Mouse (Mus musculus): ENCODE results near the gene Notch2. TPM values are rescaled to one million over a fixed set of nuclear protein-coding genes. Genes with fewer than 3 reads are reported as not detected.

The Notch2 gene
- total and polyA plus RNA-seq, 3 experiments = 3.3 to 11.3 (median 11.1) TPM

GRCm38 (mm10) chr3:97969019-97969418, 44.3 kb upstream of the Notch2 start:
- Histone ChIP-seq H3K27ac (ENCODE audit: insufficient read depth, low read depth) (no peak overlapping the region), H3K4me2 (ENCODE audit: insufficient read depth, low read depth, poor library complexity, severe bottlenecking) (no peak overlapping the region), H3K36me3 (replicated peaks in 1 of 2; ENCODE audit: control insufficient read depth in 1 of 2, insufficient read depth in 1 of 2, low read length in 1 of 2) (no peaks in the 10 kb centered on the region), H3K9ac (ENCODE audit: insufficient read depth, low read depth) (no peak overlapping the region), H3K27me3 (replicated peaks) (peaks cover 6% of the 10 kb centered on the region), H3K9me3 (replicated peaks; ENCODE audit: low read length) (peaks cover 6% of the 10 kb centered on the region), H3K79me2 (replicated peaks; ENCODE audit: control insufficient read depth, extremely low read depth, insufficient read depth, poor library complexity, severe bottlenecking) (no peaks in the 10 kb centered on the region), H3K4me1 (ENCODE audit: control insufficient read depth in 1 of 2, insufficient read depth in 2 of 2) (peaks cover 15 to 46% of the 10 kb centered on the region in 2 experiments), H3K4me3 (replicated peaks in 1 of 3; ENCODE audit: low read depth in 2 of 3, low read length in 2 of 3, poor library complexity in 1 of 3) (no peak overlapping the region)
- in situ Hi-C loops (cut with MboI; ENCODE audit: low pct_ligation_motif_present, low pct_unique_long_range_greater_than_20kb, low sequenced_read_pairs) (loop anchor here (10.0 kb wide), 1 partner anchor 46 kb away; the partner anchor contains the start of gene Notch2), dilution Hi-C loops (cut with MboI; ENCODE audit: extremely low pct_ligation_motif_present, extremely low pct_unique_long_range_greater_than_20kb, low sequenced_read_pairs) (no loop called here)
- DNase-seq (ENCODE audit: extremely low read depth) = no peak
- TF ChIP-seq JUND (conservative IDR thresholded peaks at IDR 0.05; ENCODE audit: low read depth, low read length) (no peak), EP300 (IDR thresholded peaks at IDR 0.05; ENCODE audit: low read length) (no peak), TCF12 (IDR thresholded peaks at IDR 0.05; ENCODE audit: low read depth, low read length) (no peak), IRF4 (IDR thresholded peaks at IDR 0.05; ENCODE audit: low read depth, low read length) (no peak), JUN (IDR thresholded peaks at IDR 0.05; ENCODE audit: insufficient read depth, low read depth, low read length) (no peak), USF1 (IDR thresholded peaks at IDR 0.05; ENCODE audit: low read depth, low read length) (no peak), GABPA (IDR thresholded peaks at IDR 0.05; ENCODE audit: insufficient replicate concordance, low read depth, low read length) (no peak), TBP (conservative IDR thresholded peaks at IDR 0.05; ENCODE audit: low read depth, low read length) (no peak), PAX5 (IDR thresholded peaks at IDR 0.05; ENCODE audit: low read length) (no peak), CTCF (conservative IDR thresholded peaks at IDR 0.05 in 1 of 2, IDR thresholded peaks at IDR 0.05 in 1 of 2; ENCODE audit: low read depth in 2 of 2, low read length in 2 of 2) (no peak), ZNF384 (IDR thresholded peaks at IDR 0.05; ENCODE audit: low read depth, low read length) (no peak), CHD2 (IDR thresholded peaks at IDR 0.05; ENCODE audit: low read length) (no peak)

- dilution Hi-C loops (cut with MboI; ENCODE audit: extremely low pct_ligation_motif_present, extremely low pct_unique_long_range_greater_than_20kb, low sequenced_read_pairs) = no loop called here
- in situ Hi-C loops (cut with MboI; ENCODE audit: low pct_ligation_motif_present, low pct_unique_long_range_greater_than_20kb, low sequenced_read_pairs) = no loop called here
- peaks cover 6% of the 10 kb centered on the region for H3K27me3 ChIP-seq (replicated peaks)
- H3K36me3 ChIP-seq (replicated peaks in 1 of 2; ENCODE audit: control insufficient read depth in 1 of 2, insufficient read depth in 1 of 2, low read length in 1 of 2) = no peaks in the 10 kb centered on the region
- peak; percentile 72 for DNase-seq (ENCODE audit: extremely low read depth)
- no peaks in the 10 kb centered on the region for H3K79me2 ChIP-seq (replicated peaks; ENCODE audit: control insufficient read depth, extremely low read depth, insufficient read depth, poor library complexity, severe bottlenecking)
- H3K4me3 ChIP-seq (replicated peaks in 1 of 3; ENCODE audit: low read depth in 2 of 3, low read length in 2 of 3, poor library complexity in 1 of 3) = peak overlapping the region in 1 of 3 experiments; percentile 8
- H3K9me3 ChIP-seq (replicated peaks; ENCODE audit: low read length) = peaks cover 11% of the 10 kb centered on the region
- TF ChIP-seq SMC3 (IDR thresholded peaks at IDR 0.05; ENCODE audit: low read depth, low read length) (no peak), E2F4 (IDR thresholded peaks at IDR 0.05; ENCODE audit: insufficient replicate concordance, low read depth, low read length) (no peak), SIN3A (IDR thresholded peaks at IDR 0.05; ENCODE audit: low read length) (no peak), USF2 (conservative IDR thresholded peaks at IDR 0.05; ENCODE audit: low read depth, low read length) (no peak), MAZ (IDR thresholded peaks at IDR 0.05; ENCODE audit: low read depth, low read length) (no peak), BHLHE40 (IDR thresholded peaks at IDR 0.05; ENCODE audit: low read depth, low read length) (no peak), MAX (IDR thresholded peaks at IDR 0.05; ENCODE audit: low read length) (0 out of 2 replicates have a peak, but pooled peaks have one; percentile 7), IRF4 (IDR thresholded peaks at IDR 0.05; ENCODE audit: low read depth, low read length) (no peak)
- H3K27ac ChIP-seq (ENCODE audit: insufficient read depth, low read depth) = no peak overlapping the region
- no peak overlapping the region for H3K9ac ChIP-seq (ENCODE audit: insufficient read depth, low read depth)
- peaks cover 8 to 32% of the 10 kb centered on the region in 2 experiments for H3K4me1 ChIP-seq (ENCODE audit: control insufficient read depth in 1 of 2, insufficient read depth in 2 of 2)
- peak overlapping the region; percentile 68 for H3K4me2 ChIP-seq (ENCODE audit: insufficient read depth, low read depth, poor library complexity, severe bottlenecking)
Observed at GRCm38 (mm10) chr3:97971117-97971516, 42.2 kb upstream of the Notch2 start.

All from CH12.LX (cell line).